Mouse (Mus musculus) urinary bladder, adult 18-20 months (tissue): ENCODE results near the gene Colgalt1.

Experiments used
- DNase-seq, 2 experiments: peaks; one replicate each; pipeline ENCODE4 v3.0.0; 2022; ENCODE audit warnings: low spot score in 2 of 2, mixed read lengths in 2 of 2

Colgalt1 gene

GRCm38 (mm10) chr8:71591017-71591416 is 19.8 kb upstream of the Colgalt1 start:
- DNase-seq = no peak

DNA sequence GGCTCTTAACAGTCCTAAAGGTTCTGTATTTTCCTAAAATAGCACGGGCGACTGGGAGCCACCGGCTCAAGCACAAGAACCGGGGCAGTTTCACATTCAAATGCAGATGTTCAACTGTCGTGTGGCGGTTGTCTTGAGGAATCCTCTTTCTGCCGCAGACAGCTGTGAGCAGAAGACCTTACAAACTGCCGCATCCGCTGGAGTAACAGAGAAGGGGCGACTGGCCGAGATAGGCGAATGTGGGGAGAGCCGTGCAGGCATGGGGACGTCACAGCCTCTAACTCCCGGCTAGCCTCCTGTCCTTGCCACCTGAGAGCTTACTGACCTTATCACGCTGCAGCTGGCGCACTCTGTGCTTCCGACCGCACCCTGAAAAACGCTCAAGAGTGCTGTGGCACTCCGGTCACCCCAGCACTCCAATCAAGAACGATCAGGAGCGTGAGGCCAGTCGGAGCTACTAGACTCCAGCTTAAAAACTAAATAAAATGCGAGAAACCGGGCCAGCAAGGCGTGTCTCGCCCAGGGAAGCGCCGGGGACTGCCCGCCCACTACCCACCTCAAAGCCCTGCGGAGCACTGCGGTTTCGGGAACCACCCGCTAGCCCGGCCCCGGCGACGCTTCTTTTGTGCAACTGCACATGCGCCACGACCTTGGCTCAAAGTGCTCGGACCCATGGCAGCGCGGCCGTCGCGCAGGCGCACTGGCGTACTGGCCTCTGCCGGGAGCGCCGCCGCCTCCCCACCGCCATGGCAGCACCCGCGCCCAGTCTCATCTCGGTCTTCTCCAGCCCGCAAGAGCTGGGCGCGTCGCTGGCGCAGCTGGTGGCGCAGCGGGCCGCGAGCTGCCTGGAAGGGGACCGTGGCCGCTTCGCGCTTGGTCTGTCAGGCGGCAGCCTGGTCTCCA is 19.1 kb upstream of the Colgalt1 start, which contains the start of gene Pgls:
Pgls (plus strand) TSS at position 706 of the 903 bp plus-strand sequence.
- DNase-seq = peak; percentile 92 to 94

GRCm38 (mm10) chr8:71592374-71593170 is 18.2 kb upstream of the Colgalt1 start:
- DNase-seq = peak in 1 of 2 experiments; percentile 64

- DNase-seq = no peak
Observed at GRCm38 (mm10) chr8:71593556-71594323, 17.1 kb upstream of the Colgalt1 start.

- no peak for DNase-seq
Observed at GRCm38 (mm10) chr8:71594324-71594722, 16.5 kb upstream of the Colgalt1 start.

DNA sequence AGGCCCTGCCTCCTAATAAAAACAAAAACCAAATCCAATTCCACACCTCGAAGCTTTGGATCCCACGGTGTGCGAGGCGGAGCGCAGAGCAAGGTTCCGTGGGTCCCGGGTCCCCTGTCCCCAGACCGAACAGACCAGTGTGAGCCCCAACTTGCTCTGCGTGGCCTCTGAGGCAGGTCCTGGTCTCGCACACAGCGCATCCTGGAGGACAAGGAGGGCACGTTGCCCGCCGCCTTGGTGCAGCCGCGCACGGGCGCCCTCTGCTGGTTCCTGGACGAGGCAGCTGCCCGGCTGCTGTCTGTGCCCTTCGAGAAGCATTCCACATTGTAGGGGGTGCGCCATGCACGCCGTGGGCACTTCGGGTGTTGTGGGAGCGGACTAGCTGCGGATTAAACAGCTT is 14.9 kb upstream of the Colgalt1 start:
- DNase-seq = peak; percentile 76 to 84

DNA sequence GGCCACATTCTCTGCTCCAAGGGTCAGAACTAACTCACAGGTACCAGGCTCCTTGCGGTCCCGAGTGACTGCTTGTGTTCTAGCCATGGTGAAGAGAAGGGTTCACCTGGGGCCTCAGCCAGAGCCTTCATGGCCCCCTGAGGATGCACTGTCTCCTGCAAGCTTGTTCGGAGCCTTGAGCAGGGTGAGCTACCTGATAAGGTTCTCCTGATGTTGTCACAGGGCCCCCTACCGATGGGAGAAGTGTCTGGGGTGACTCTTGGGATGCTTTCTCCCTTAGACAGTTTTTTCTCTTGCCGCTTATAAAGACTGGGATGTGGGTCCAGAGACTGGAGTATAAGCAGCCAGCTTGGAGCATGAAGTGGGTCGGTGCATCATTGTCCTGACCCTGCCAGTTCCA is 14.4 kb upstream of the Colgalt1 start:
- no peak for DNase-seq

GRCm38 (mm10) chr8:71596798-71597197 is 14.0 kb upstream of the Colgalt1 start:
- no peak for DNase-seq

DNA sequence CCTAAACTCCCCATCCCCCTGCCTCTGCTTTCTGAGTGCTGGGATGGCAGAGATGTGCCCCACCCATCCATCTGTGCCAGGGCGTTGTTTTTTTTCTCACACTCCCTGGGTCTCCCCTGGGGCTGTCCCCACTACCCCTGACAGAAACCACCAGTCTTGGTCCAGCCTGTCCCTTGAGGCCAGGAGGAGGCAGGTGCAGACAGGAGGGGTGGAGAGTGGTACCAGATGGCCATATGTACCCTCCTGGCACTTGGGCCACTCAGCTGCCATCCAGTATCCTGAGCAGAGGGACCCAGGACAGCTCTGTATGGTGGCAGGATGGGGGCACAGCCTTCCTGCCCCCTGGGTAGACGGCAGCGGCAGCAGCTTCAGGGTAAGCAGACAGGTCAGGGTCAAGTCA is 13.3 kb upstream of the Colgalt1 start, which contains the start of gene Fam129c:
Fam129c (plus strand) TSS at position 198 of the 400 bp plus-strand sequence.
- no peak for DNase-seq

DNA sequence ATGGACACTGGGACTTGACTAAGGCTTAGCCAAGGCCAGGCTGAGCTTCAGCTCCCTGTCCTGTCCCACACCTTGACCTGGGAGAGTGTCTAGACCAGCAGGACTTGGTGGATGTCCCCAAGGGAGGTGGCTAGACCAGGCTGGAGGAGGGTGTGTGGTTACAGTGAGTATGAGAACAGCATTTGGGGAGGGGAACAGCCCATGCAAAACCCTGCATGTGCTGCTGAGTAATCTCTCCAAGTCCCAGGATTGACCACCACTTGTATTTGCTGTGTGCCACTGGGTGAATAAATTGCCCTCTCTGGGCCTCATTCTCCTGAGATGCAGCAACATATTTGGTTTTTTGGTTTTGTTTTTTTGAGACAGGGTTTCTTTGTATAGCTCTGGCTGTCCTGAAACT is 12.4 kb upstream of the Colgalt1 start:
- DNase-seq = no peak

GRCm38 (mm10) chr8:71598841-71599240 is 12.0 kb upstream of the Colgalt1 start:
- DNase-seq = no peak

GRCm38 (mm10) chr8:71601939-71602665 is 8.7 kb upstream of the Colgalt1 start:
- DNase-seq = no peak

GRCm38 (mm10) chr8:71602666-71603334 is 8.0 kb upstream of the Colgalt1 start:
- peak; percentile 83 to 84 for DNase-seq

- no peak for DNase-seq
Observed at GRCm38 (mm10) chr8:71604021-71604420, 6.8 kb upstream of the Colgalt1 start.

- DNase-seq = no peak
Observed at GRCm38 (mm10) chr8:71612141-71612540, 1.3 kb downstream of the Colgalt1 start.

DNA sequence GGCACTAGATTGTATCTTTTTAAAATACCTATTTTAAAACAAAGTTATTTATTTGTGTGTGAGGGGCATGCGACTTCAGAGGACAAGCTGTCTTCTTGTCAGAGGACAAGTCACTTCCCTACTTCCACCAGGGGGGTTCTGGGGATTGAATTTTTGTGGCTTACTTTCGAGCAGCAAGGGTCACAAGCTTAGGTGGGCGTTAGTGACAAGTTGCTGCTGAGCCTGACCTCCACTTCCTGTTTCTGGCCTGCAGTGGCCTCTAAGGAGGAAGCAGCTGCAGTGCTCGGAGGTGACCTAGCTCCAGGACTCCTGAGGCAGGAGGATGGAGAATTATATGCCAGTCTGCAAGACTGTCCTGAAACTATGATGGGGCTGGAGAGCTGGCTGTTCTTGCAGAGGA is 2.6 kb downstream of the Colgalt1 start:
- no peak for DNase-seq

DNA sequence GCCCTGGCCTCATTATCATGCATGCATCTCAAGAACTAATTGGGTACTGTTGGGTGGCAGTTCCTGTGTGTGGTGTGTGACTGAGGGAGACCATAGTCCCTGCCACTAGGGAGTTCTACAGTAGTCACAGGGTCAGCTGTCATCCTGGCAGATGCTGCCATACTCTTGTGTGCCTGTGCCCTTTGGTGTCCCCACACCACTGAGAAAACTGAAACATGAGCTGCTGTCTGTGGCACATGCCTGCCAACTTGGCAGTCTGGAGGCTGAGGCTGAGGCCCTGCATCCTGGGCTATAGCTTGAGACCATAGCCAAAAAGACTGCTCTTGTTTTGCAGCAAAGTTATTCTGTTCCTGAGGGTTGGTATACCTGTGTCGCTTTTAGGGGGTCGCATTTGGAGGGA is 9.0 kb downstream of the Colgalt1 start:
- DNase-seq = no peak

DNA sequence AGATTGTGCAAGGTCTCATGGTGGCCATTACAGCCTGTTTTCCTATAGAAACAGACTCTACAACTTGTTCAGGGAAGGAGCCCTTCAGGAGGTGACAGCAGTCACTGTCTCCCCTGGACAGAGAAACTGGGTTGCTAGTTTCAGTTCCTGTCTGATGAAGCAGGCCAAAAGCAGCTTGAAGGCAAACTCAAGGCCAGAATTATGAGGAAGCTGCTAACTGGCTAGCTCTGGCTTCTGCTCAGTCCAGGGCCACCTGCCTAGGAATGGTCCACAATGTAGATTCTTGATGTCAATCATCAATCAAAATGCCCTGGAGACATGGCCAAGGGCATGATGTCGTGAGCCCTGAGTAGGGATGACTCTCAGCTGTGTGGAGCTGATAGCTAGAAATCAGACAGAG is 14.3 kb downstream of the Colgalt1 start:
- DNase-seq = no peak

- no peak for DNase-seq
Observed at GRCm38 (mm10) chr8:71626753-71627152, 16.0 kb downstream of the Colgalt1 start.

DNA sequence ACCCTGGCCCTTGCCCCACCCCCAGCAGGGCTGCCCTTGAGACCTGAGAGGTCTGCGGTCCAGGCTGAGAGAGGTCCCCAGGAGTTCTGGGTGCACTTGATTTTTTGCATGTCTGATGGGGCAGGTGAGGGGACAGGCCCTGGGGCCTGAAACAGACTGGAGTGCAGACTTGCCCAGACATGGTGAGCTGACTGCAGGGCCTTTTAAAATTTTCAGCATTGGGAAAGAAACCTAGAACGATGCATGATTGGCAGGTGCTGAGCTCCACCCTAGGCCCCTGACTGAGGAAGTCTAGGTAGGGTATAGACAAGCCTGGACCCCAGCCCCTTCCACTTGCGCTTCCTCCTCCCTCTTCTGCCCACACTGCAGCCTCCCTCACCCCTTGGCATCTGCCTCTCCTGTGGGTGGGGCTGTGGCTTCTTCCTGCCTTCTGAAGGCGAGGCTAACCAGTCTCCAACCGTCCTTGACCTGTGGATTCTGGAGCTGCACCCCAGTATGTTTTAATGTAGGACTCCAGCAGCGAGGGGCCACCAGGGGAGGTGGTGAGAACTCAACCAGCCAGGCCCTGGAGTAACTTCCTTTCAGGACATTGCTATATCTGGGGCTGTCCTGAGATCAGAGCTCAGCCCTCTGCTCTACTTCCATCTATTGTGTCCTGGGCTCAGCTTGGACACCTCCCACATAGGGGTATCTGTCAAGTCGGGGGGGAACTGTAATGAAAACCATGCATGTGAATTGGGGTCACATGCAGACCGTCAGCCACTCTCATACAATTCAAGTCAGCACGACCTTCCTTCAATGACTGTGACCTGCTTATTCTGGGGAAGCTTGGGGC is 16.7 kb downstream of the Colgalt1 start:
- no peak for DNase-seq
